Mouse (Mus musculus): ENCODE data around the gene Kpna6.
A peak's percentile ranks its signal among the peaks of the same experiment; 100 is the strongest.

The Kpna6 gene

DNA sequence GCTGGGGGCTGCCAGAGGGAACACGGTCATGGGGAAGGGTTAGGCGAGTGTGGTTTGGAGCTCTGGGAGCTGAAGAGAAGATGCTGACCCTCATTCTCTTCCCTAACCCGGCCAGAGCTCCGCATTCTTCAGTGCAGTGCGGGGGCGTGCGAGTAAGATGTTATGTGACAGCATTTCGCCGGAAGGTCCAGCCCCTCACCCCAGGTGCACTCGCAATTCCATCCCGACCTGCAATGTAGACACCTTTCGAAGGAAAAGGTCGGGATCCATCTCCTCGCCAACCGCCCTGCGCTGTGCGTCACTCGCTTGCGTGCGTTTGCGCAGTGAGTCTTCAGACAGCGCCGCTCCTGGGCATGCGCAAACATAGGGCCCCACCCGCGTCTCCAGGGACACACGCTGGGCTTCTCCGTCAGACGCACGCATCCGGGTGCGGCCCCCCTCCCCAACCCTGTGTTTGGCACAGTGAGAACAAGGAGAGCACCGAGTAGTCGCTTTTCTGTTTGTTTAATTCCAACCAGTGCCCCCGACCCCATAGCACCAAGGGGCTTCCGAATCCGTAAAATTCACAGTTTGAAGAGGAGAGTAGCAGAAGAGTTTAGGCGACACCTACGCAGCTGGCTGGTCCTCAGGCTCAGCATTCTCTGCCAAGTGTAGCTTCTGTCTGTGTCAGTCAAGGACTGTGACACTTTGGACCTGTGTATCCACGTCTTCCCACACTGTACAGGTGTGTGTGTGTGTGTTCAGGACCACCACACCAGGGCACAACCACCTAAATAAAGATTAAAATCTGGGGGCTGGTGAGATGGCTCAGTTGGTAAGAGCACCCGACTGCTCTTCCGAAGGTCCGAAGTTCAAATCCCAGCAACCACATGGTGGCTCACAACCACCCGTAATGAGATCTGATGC lies 53.5 kb downstream of the Kpna6 start, which contains the start of gene Iqcc:
TSS of gene Iqcc (minus strand) at position 314 of the 906 bp plus-strand sequence.
- peak; percentile 87 for DNase-seq (ENCODE audit: extremely low read depth, insufficient read length, low spot score)

DNA sequence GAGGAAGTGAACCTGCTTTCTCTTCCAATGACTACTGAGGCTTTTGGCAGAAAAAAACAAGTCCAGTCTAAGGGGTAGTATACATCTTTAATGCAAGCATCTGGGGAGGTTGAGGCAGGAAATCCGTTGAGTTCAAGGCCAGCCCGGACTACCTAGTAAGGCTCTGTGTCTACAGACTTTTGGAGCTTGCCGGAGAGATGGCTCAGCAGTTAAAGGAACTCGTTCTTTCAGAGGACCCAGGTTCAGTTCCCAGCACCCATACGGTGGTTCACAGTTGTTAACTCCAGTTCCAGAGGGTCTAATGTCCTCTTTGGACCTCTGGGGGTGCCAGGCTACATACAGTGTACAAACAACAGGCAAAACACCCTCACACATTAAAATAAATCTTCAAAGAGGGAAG lies 54.5 kb downstream of the Kpna6 start:
- DNase-seq (ENCODE audit: extremely low read depth, insufficient read length, low spot score), result no peak

DNA sequence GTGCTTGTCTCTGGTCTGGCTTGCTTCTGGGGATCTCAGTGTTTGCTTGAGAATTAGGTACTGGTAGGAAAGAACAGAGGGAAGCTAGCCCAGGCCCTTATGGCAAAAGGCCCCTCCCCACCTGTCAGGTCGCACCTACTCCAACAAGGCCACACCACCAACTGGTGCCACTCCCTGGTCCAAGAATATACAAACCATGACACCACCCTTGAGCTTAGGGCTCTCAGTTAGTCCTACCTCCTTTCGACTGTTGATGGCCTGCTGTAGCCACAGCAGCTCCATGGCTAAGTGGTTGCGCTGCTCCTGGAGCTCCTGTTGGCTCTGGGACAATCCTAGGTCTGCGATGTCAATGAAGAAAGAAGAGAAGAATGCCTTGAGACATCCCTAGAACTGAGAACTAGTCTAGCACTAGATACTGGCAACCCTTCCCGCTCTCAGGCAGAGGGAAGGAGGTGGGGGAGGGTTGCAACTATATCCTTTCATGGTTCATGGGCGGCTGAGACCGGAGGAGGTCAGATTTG lies 55.4 kb downstream of the Kpna6 start:
- DNase-seq (ENCODE audit: extremely low read depth, insufficient read length, low spot score), result no peak

DNA sequence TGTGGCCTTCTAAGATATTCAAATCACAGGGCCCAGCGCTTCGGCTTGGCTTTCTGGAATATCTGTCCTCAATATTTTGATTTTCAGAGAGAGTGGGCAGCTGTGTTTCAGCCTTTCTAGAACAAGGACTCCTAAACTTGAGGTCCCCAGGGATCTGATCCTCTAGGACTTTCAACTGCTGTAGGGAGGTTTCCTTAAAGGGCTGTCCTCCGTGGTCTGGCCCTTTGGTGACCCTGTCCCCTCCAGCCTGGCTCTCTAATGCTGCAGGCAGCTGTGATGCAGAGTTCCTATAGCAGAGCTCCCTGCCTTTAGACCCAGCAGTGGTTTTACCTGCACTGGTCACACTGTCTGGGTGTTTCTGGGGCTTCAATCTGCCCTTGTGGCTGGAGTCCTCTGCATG lies 55.9 kb downstream of the Kpna6 start:
- no peak for DNase-seq (ENCODE audit: extremely low read depth, insufficient read length, low spot score)

DNA sequence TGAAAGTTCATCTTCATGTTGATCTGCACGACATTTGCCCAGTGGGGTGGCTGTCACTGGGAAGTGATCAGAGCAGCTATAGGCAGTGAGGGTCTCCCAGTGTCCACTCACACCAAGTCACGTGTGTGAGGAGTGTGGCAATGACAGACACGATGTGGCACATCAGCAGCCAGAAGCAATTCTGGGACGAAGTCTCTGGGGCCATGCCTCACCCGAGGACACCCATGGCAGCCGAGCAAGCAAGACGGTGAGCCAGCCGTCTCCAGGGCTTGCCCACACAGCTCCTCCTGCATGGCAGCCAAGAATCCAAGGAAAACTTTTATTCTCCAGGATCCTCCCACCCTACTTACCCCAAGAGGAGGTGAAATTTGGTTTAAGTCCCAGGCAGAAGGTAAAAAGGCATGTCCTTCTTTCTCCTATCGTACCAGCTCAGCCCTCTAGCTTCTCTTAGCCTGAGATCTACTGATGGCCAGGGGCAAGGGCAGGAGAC lies 56.7 kb downstream of the Kpna6 start:
- no peak for DNase-seq (ENCODE audit: extremely low read depth, insufficient read length, low spot score)

DNA sequence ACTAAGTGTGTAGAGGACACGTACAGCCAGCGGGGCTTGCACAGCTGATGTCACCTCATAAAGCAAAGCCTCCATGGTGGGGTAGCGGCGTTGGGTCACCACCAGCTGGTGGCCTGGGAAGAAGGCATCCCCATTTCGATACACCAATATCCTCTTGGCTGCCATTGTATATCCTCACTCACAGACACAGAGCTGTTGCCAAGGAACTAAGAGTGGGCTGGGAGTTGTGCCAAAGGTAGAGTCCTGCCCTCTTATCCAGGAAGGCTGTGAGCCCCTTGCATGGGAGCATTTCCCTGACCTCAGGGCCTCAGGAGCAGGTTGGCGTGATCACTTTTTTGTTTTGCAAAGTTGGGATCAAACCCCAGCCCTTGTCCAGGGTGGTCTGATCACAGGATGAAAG lies 58.5 kb downstream of the Kpna6 start, which contains the start of gene Dcdc2b:
TSS of gene Dcdc2b (minus strand) at position 165 of the 400 bp plus-strand sequence.
- no peak for DNase-seq (ENCODE audit: extremely low read depth, insufficient read length, low spot score)

DNA sequence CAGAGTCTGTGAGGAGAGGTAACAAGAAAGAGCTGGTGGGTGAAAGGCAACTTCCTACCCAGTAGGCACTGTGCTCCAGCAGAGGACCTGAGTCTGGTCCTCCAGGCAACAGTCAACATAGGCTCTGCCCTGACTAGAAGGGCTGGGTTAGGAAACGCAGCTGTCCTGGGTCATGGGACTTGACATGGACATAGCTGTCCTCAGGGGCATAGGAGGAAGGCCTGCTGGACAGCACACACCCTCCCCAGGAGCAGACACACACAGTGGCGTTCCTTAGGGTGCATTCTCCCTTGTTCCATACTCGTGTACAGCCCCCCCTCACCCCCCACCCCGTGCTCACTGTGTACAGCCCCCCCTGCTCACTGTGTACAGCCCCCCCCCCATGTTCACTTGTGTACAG lies 62.1 kb downstream of the Kpna6 start:
- DNase-seq (ENCODE audit: extremely low read depth, insufficient read length, low spot score), result no peak

DNA sequence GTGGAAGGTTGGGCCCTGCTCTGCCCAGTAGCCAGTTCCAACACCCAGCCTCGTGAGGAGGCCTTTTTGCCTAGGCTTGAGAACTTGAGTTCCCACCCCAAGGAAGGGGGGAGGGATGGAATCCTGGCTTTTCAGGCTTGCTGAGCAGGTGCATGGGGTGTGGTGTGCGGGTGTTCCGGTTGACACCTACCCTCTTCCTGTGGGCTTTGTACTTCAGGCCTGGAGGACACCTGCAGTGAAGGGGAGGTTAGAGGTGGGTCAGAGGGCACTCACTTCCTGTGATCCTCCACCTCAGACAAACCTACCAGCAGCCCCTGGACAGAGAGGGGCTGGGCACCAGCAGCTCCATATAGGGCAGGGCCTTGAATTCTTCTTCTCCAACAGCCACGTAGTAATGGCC lies 62.5 kb downstream of the Kpna6 start:
- no peak for DNase-seq (ENCODE audit: extremely low read depth, insufficient read length, low spot score)

DNA sequence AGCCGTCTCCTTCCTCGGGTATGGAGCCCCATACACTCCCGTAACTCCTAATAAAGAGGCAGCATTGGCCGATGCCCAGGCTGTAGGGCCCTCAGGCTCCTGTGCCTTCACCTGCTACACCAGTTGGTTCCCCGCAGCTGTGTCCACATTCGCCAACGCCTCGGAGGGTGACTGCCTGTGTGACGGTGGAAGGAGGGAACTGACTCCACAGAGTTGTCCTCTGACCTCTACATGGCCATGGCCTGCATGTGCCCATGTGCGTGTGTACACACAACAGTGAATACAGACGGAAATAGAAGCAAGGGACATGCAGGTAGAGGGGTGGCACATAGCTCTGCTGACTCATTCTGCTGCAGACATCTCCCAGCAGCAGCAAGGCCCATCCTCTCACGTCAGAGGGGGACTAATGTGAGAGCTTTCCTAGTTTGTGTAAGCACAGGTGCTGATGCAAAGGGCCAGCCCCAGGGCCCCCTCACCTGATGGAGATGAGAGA lies 63.4 kb downstream of the Kpna6 start:
- no peak for DNase-seq (ENCODE audit: extremely low read depth, insufficient read length, low spot score)

DNA sequence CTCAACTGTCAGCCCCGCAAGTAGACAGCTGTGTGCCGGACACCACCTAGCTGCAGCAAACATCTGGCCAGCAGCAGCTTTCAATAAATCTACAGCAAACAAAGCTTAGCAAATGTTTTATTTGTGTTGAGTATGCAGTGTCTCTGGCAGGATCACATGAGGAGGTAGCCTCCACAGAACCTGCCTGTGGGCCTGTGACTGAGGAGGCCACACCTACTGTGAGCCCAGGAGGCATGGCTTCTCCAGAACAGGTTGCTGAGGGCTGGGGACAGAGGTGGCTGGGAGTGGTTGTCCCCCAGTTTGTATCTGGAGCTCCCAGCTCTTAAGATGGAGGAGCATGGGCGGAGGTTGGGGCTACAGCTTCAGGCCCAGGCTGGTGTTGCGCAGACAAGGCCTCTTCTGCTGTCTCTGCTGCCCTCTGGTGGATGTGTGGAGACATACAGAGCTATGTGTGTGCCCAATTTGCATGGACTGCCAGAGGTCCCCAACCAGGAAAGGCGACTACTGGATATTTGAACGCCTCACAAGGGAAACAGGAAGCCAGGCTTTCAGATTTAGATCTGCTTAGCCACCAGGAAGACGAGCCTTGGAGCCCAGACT lies 64.0 kb downstream of the Kpna6 start:
- peak; percentile 59 for DNase-seq (ENCODE audit: extremely low read depth, insufficient read length, low spot score)

DNA sequence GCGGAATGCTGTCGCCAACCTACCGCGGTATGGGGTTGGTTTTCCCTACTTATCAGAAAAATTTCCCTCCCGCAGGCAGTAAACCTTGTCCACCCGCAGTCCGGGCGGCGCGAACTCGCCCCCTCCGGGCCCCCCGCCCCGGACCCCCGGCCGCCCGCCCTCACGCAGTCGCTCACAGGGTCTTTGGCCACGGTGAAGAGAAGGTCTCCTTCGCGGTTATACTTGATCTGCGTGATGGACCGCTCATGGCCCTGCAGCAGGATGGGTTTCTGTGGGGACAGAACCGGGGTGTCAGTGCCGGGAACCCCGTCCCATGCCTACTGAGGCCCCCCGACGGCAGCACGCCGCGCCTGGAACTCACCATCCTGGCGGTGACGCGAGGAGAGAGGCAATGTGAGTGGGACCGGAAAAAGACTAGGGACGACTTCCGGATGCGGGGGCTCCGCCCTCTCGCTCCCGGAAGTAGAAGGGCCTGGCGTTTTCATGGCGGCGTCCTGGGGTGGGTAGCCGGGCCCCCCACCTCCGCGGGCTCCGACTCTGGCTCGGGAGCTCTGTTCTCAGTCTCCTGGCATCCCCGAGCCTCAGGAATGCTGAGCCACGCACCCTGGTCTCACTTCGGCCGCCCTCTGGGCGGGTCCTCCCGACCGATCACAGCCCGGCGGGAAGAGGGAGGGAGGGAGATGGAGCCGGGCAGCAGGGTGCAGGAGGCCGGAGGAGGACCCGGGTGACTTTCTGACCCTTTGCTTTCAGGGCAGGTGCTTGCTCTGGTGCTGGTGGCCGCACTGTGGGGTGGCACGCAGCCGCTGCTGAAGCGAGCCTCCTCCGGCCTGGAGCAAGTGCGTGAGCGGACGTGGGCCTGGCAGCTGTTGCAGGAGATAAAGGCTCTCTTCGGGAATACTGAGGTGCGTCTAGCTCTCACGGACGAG lies 72.1 kb downstream of the Kpna6 start, which contains the start of the genes Eif3i and Tmem234:
TSS of gene Eif3i (minus strand) at position 416 of the 926 bp plus-strand sequence.
TSS of gene Tmem234 (plus strand) at position 436 of the 926 bp plus-strand sequence.
- peak; percentile 78 for DNase-seq (ENCODE audit: extremely low read depth, insufficient read length, low spot score)
